Mouse (Mus musculus): Measurements from ENCODE around the gene Npnt.

The Npnt gene
- long read RNA-seq, experiment 1, partial matches to known transcripts: 5 of 9 reads
- long read RNA-seq, experiment 1, other reads (novel, unspliced or antisense): 4 of 9 reads
- long read RNA-seq, experiment 2, full-length matches to known transcripts: 2 of 8 reads
- long read RNA-seq, experiment 2, partial matches to known transcripts: 1 of 8 reads
- long read RNA-seq, experiment 2, other reads (novel, unspliced or antisense): 5 of 8 reads

GRCm38 (mm10) chr3:132949791-132950528 is at the start of gene Npnt:
Gene Npnt (minus strand): TSS chr3:132950291.
- intact Hi-C loops (cut with DNase I): no loop called here

DNA sequence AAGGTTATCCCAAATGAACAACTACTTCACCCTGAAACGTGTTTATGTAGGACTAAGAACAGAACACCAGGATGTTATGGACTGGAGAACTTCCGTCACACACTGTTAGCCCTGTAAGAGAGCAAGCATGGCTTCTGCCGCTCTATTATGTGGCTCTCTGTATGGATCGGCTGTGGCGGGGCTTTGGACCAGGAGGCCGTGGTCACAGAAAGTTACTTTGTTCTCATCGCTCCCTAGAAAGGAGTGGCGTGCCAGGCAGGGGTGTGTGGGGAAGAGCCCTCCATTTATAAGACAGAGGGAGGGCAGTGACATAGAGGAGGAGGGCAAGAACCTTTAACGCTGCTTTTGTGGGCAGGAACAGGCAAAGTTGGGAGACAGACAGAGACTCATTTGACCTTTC is 46.2 kb upstream of the Npnt start:
- intact Hi-C loops (cut with DNase I): no loop called here

DNA sequence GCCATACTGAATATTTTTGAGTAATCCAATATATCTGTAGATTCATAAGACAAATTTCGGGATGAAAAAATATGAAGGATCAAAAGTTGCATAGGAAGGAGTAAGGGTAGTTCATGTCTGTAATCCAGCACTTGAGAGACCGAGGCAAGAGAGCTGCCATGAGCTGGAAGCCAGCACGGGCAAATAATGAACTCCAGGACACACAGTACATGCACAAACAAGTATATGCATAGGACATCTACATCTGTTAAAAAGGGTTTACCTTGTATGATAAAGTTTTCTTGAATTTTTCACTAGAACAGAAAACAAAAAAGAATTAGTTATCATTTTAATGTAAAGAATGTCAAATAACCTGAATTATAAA is 45.8 kb upstream of the Npnt start:
- intact Hi-C loops (cut with DNase I): no loop called here

DNA sequence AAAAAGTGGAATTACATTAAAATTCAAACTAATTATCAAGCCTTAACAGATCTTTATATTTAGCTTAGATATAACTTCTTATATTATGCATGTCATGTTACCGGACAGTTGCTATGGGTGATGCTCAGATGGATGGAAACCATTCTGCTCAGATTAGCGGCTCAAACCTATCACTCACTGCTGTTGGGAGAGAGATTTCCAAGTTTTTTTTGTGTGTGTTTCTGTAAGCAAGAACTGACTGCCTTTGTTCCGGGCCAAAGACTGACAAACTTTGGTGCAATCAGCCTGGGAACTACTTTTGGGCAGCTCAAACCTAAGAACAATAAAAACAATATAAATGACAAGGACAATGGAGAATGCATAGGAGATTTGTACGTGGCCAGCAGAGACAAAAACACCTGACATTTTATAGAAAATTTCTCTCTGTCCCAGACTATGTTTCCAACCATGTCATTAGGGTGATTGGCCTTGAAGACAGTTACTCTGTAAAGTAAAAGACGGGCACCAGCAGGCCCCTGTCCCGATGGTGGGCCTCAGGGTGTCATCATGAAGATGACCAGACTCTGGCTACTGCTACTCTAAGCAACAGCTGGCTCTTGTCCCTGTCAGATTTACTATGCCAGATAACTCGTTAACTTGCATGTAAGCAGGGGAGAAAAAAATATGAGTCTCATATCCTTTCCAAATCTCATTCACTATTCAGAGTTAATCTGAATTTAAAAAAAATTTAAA is 45.2 kb upstream of the Npnt start:
- intact Hi-C loops (cut with DNase I): no loop called here

GRCm38 (mm10) chr3:132986188-132986587 is 36.1 kb upstream of the Npnt start:
- intact Hi-C loops (cut with DNase I): no loop called here

- intact Hi-C loops (cut with DNase I): no loop called here
Measured at GRCm38 (mm10) chr3:132983845-132984485, 33.9 kb upstream of the Npnt start.

- intact Hi-C loops (cut with DNase I): no loop called here
Measured at GRCm38 (mm10) chr3:132981968-132982367, 31.9 kb upstream of the Npnt start.

DNA sequence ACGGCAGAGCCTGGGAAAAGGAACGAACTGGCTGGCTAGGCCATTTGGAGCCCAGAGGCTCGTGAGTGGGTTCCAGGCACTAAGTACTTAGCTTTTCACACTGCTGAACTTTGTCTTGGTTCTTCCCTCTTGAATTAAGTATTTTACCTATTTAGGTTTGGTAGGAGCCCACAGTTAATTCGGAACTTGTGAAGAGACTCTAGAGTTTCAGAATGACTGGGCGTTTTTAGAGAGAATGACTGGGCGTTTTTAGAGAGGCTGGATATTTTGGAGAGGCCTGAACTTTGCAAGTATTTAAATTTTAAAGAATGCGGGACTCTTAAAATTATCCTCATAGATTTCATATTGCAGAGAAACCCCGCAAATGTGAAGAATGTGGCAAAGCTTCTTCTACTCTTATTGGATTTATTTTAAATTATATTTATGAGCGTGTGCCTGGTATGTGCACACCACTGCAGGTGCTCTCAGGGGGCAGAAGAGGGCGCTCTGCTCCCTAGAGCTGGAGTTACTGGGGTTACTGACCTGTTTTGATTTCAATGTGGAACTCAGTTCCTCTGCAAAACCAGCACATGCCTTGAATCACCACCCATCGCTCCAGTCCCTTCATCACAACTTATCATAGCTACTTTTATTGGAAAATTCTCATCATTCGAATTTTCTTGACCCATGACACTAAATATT is 29.8 kb upstream of the Npnt start:
- intact Hi-C loops (cut with DNase I): no loop called here

DNA sequence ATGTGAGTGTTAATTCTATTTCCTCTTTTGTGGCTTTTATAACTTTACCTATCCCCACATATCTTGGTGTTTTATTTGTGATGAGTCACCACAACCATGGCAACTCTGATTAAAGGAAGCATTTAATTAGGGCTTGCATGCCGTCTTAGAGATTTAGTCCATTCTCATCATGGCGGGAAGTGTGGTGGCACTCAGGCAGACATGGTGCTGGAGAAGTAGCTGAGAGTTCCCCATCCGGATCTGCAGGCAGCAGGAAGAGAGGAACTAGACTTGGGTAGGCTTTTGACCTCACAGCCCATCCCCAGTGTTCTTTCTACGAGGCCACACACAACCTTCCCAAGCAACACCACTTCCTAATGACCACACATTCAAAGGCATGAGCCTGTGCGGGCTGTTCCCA is 16.2 kb upstream of the Npnt start:
- intact Hi-C loops (cut with DNase I): no loop called here

- intact Hi-C loops (cut with DNase I): no loop called here
Measured at GRCm38 (mm10) chr3:132964715-132965507, 14.8 kb upstream of the Npnt start.

- intact Hi-C loops (cut with DNase I): no loop called here
Measured at GRCm38 (mm10) chr3:132962631-132963361, 12.7 kb upstream of the Npnt start.

DNA sequence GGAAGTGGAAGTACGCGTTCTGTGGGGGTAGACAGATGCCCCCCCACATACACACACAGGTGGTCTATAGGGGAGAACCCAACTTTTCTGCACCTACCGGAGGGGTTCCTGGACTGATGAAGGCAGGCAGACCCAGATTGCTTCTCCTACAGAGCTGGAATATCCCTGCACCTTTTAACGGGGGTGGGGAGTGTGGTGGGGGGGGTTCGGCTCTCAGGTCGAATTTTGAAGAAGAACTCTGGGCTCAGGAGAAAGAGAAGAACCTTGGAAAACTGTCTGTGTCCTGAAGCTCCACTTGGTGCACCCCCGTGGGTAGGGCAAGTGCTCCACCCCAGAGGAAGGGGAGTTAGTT is 414 bp upstream of the Npnt start:
- intact Hi-C loops (cut with DNase I): no loop called here

GRCm38 (mm10) chr3:132949380-132949790 is 706 bp downstream of the Npnt start:
- intact Hi-C loops (cut with DNase I): no loop called here

DNA sequence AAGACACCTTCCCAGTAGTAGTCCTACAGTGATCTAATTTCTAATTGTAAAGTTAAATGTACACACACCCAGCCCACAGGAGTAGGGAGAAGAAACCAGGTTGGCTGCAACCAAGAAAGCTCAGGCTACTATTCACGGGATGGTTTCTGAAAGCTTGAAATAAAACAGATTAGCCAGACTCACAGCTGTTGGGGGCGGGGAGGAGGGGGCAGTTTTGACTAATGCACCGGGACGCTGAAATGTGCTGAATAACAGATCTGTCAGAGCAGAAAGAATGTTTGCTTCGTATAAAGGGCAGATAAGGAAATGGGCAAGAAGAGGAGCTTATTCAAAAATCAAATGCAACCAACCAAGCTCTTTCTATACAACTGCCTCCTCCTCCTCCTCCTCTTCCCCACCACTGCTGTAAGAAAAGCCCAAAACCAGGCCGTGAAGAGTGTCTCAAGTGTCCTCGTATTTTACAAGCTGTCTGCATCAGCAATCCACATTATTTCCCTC is 1.7 kb downstream of the Npnt start:
- intact Hi-C loops (cut with DNase I): no loop called here

GRCm38 (mm10) chr3:132946086-132946485 is 4.0 kb downstream of the Npnt start:
- intact Hi-C loops (cut with DNase I): no loop called here

DNA sequence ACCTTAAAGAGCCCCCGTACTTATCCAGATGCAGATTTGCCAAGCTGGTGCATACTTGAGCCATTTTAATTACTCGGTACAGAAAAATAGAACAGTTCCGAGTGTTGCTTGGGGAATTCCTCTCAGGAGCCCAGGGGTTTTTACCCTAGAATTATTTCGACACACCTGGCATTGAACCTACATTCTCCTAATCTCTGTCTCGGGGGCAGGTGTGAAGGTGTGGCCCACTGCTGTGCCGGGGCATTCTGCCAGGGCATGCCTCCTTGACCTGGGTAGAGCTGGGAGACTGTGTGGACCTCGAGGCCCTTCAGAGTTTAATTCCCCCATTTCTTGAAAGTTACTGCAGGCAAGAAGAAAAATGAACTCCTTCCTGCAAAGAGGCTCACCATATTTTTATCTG is 4.4 kb downstream of the Npnt start:
- intact Hi-C loops (cut with DNase I): no loop called here

DNA sequence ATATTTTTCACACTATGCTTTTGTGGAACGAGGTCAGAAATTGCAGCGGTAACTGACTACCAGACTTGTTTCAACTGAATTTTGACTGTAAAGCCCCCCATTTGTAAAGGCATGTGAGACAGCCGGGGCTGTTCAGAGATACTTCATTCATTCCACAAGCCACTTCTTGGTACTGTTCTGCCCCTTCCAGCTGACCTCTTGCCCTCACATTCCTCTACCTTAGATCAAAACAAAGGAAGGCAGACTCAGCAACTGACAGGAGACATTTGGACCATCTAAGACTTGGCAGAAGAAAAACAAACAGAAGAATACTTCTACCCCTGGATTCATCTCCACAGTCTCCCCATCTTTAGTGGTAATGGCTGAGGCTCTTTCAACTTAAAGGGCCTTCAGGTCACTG is 5.5 kb downstream of the Npnt start:
- intact Hi-C loops (cut with DNase I): no loop called here

- intact Hi-C loops (cut with DNase I): no loop called here
Measured at GRCm38 (mm10) chr3:132944193-132944592, 5.9 kb downstream of the Npnt start.

- intact Hi-C loops (cut with DNase I): no loop called here
Measured at GRCm38 (mm10) chr3:132942778-132943177, 7.3 kb downstream of the Npnt start.

All from adrenal gland (tissue).